Mouse (Mus musculus): ENCODE data around the gene Zbtb21. TPM values are rescaled to one million over a fixed set of nuclear protein-coding genes. Genes with fewer than 3 reads are reported as not detected.
"Not testable (repeated sequence)": the region's sequence is repeated elsewhere in the genome, so short reads cannot be mapped to it uniquely, and the experiment has no call there.

The Zbtb21 gene
- polyA plus RNA-seq, 1 experiment from 2014 or later: 13.2 TPM

- peak overlapping the region; percentile 84 for H3K4me3 ChIP-seq
- WGBS: 7% methylated on average over 35 of the region's 36 CpGs
- no peaks in the 10 kb centered on the region for H3K27me3 ChIP-seq
- H3K36me3 ChIP-seq: peaks cover 3% of the 10 kb centered on the region; the same call in 1 of the 2 replicates
- H3K4me2 ChIP-seq: peak overlapping the region; percentile 85
- H3K27ac ChIP-seq: peak overlapping the region; percentile 99
- ATAC-seq (ENCODE audit: insufficient number of reproducible peaks, low FRiP score, low TSS enrichment, low read depth): peak; percentile 20; the same call in 1 of the 2 replicates
- no peaks in the 10 kb centered on the region for H3K9me3 ChIP-seq
- H3K9ac ChIP-seq: peak overlapping the region; percentile 91
- H3K4me1 ChIP-seq: peaks cover 13% of the 10 kb centered on the region
These were observed 856 bp downstream of the Zbtb21 start for GRCm38 (mm10) chr16:97961381-97962150.

DNA sequence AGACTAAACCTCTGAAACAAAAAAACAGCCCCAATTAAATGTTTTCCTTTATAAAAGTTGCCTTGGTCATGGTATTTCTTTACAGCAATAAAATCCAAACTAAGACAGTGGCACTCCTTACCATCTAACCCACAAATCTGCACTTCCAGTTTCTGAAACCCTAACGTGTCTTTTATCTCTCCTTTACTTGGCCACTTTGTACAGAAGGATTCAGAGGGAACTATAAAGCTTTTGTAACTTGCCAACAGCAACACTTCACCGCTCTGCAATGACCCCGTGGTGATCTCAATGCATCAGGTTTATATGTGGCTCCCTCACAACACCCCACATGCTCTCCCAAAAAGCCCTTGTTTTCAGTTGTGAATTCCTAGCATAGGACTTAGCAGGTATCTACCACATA lies 2.1 kb downstream of the Zbtb21 start:
- H3K4me1 ChIP-seq: peaks cover 13% of the 10 kb centered on the region
- no peaks in the 10 kb centered on the region for H3K27me3 ChIP-seq
- H3K4me3 ChIP-seq: no peak overlapping the region
- no peak overlapping the region for H3K4me2 ChIP-seq
- peaks cover 15% of the 10 kb centered on the region for H3K36me3 ChIP-seq
- ATAC-seq (ENCODE audit: insufficient number of reproducible peaks, low FRiP score, low TSS enrichment, low read depth): no peak
- no peak overlapping the region for H3K9ac ChIP-seq
- no peak overlapping the region for H3K27ac ChIP-seq
- no peaks in the 10 kb centered on the region for H3K9me3 ChIP-seq
- 87% methylated on average over 3 of the region's 3 CpGs for WGBS

GRCm38 (mm10) chr16:97958401-97958973 lies 3.9 kb downstream of the Zbtb21 start:
- no peaks in the 10 kb centered on the region for H3K9me3 ChIP-seq
- H3K27me3 ChIP-seq: no peaks in the 10 kb centered on the region
- H3K9ac ChIP-seq: no peak overlapping the region
- H3K27ac ChIP-seq: no peak overlapping the region
- no peak overlapping the region for H3K4me3 ChIP-seq
- peaks cover 28% of the 10 kb centered on the region for H3K36me3 ChIP-seq
- ATAC-seq (ENCODE audit: insufficient number of reproducible peaks, low FRiP score, low TSS enrichment, low read depth): no peak
- peaks cover 13% of the 10 kb centered on the region for H3K4me1 ChIP-seq
- no peak overlapping the region for H3K4me2 ChIP-seq

DNA sequence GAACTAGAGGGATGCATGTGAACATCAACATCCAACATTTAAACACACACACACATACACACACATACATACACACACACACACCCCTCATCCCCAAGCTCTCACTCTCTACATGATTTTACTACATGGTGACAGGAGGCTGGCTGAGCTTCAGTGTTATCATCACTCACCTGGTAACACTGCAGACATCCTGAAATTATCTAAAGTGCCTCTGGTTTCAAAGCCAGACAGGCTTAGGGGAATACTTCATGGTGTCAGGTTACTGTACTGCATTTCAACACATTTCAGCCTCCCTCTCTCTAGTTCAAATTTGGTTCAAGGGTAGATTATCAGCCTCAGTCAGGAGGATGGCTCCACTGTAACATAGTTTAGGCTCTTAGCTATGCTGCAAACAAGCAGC lies 4.8 kb downstream of the Zbtb21 start:
- peaks cover 34% of the 10 kb centered on the region for H3K36me3 ChIP-seq
- no peaks in the 10 kb centered on the region for H3K9me3 ChIP-seq
- no peak overlapping the region for H3K9ac ChIP-seq
- no peak overlapping the region for H3K4me3 ChIP-seq
- peaks cover 11% of the 10 kb centered on the region for H3K4me1 ChIP-seq
- no peak for ATAC-seq (ENCODE audit: insufficient number of reproducible peaks, low FRiP score, low TSS enrichment, low read depth)
- H3K4me2 ChIP-seq: no peak overlapping the region
- no peak overlapping the region for H3K27ac ChIP-seq
- no peaks in the 10 kb centered on the region for H3K27me3 ChIP-seq

- Histone ChIP-seq H3K4me1 (peaks cover 6% of the 10 kb centered on the region; the same call in 1 of the 2 replicates), H3K4me2 (no peak overlapping the region), H3K36me3 (peaks cover 50% of the 10 kb centered on the region), H3K27me3 (no peaks in the 10 kb centered on the region), H3K4me3 (no peak overlapping the region), H3K9me3 (no peaks in the 10 kb centered on the region), H3K27ac (no peak overlapping the region), H3K9ac (no peak overlapping the region)
- WGBS: 72% methylated on average over 2 of the region's 2 CpGs
- ATAC-seq (ENCODE audit: insufficient number of reproducible peaks, low FRiP score, low TSS enrichment, low read depth): no peak
These were observed 6.4 kb downstream of the Zbtb21 start for GRCm38 (mm10) chr16:97956011-97956410.

GRCm38 (mm10) chr16:97953300-97953699 lies 9.1 kb downstream of the Zbtb21 start:
- no peaks in the 10 kb centered on the region for H3K27me3 ChIP-seq
- H3K9me3 ChIP-seq: no peaks in the 10 kb centered on the region
- no peak overlapping the region for H3K27ac ChIP-seq
- H3K36me3 ChIP-seq: peaks cover 72% of the 10 kb centered on the region
- no peak overlapping the region for H3K9ac ChIP-seq
- no peak for ATAC-seq (ENCODE audit: insufficient number of reproducible peaks, low FRiP score, low TSS enrichment, low read depth)
- WGBS: 88% methylated on average over 2 of the region's 2 CpGs
- no peak overlapping the region for H3K4me3 ChIP-seq
- H3K4me1 ChIP-seq: no peaks in the 10 kb centered on the region
- H3K4me2 ChIP-seq: no peak overlapping the region

GRCm38 (mm10) chr16:97952801-97953200 lies 9.6 kb downstream of the Zbtb21 start:
- H3K4me3 ChIP-seq: no peak overlapping the region
- 81% methylated on average over 9 of the region's 9 CpGs for WGBS
- ATAC-seq (ENCODE audit: insufficient number of reproducible peaks, low FRiP score, low TSS enrichment, low read depth): no peak
- peaks cover 74% of the 10 kb centered on the region for H3K36me3 ChIP-seq
- no peaks in the 10 kb centered on the region for H3K27me3 ChIP-seq
- no peaks in the 10 kb centered on the region for H3K9me3 ChIP-seq
- no peak overlapping the region for H3K4me2 ChIP-seq
- no peaks in the 10 kb centered on the region for H3K4me1 ChIP-seq
- H3K27ac ChIP-seq: no peak overlapping the region
- no peak overlapping the region for H3K9ac ChIP-seq

- 85% methylated on average over 4 of the region's 4 CpGs for WGBS
- peaks cover 74% of the 10 kb centered on the region for H3K36me3 ChIP-seq
- no peaks in the 10 kb centered on the region for H3K4me1 ChIP-seq
- H3K9me3 ChIP-seq: no peaks in the 10 kb centered on the region
- no peak for ATAC-seq (ENCODE audit: insufficient number of reproducible peaks, low FRiP score, low TSS enrichment, low read depth)
- H3K27ac ChIP-seq: no peak overlapping the region
- H3K9ac ChIP-seq: no peak overlapping the region
- H3K4me3 ChIP-seq: no peak overlapping the region
- H3K27me3 ChIP-seq: no peaks in the 10 kb centered on the region
- no peak overlapping the region for H3K4me2 ChIP-seq
These were observed 10.1 kb downstream of the Zbtb21 start for GRCm38 (mm10) chr16:97952371-97952770.

DNA sequence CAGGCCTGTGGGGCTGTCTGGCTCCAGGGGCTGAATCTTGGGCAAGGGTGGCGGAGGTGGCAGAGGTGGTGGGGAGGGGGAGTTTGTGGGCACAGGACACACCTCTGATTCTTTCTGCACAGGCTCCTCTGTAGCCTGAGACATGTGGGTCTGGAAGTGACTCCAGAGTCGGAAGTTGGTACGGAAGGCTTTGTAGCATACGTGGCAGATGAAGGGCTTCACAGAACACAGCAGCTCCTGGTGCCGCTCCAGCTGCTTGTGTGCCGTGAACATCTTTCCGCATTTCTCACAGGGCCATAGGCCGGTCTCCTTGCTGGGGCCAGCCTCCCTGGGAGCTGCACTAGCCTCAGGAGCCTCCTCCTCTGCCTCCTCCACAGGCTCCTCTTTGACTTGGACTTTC lies 12.4 kb downstream of the Zbtb21 start:
- no peak overlapping the region for H3K9ac ChIP-seq
- no peaks in the 10 kb centered on the region for H3K27me3 ChIP-seq
- no peak for ATAC-seq (ENCODE audit: insufficient number of reproducible peaks, low FRiP score, low TSS enrichment, low read depth)
- WGBS: 94% methylated on average over 8 of the region's 8 CpGs
- H3K4me1 ChIP-seq: no peaks in the 10 kb centered on the region
- H3K4me2 ChIP-seq: no peak overlapping the region
- no peak overlapping the region for H3K4me3 ChIP-seq
- no peak overlapping the region for H3K27ac ChIP-seq
- H3K36me3 ChIP-seq: peaks cover 61% of the 10 kb centered on the region
- H3K9me3 ChIP-seq: no peaks in the 10 kb centered on the region

DNA sequence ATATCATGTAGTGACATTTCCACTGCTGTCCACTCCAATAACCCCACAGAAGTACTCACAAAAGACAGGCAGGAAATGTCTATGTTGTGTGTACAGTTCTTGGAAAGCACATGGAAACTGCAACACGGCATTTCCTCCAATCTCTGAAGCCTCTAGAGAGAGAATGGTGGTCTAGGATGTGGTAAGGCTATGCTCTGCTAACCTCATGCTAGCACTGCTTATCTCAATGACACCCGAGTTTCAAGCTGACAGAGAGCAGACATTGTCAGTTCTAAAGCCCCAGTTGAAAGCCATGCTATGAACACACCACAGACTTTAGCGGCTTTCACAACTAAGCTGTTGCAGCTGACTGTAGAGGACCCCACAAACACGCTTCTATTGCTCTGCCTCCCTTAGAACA lies 13.6 kb downstream of the Zbtb21 start:
- H3K4me3 ChIP-seq: no peak overlapping the region
- H3K27ac ChIP-seq: no peak overlapping the region
- ATAC-seq (ENCODE audit: insufficient number of reproducible peaks, low FRiP score, low TSS enrichment, low read depth): no peak
- 84% methylated on average over 4 of the region's 4 CpGs for WGBS
- no peaks in the 10 kb centered on the region for H3K4me1 ChIP-seq
- no peak overlapping the region for H3K9ac ChIP-seq
- no peaks in the 10 kb centered on the region for H3K27me3 ChIP-seq
- H3K36me3 ChIP-seq: peaks cover 56% of the 10 kb centered on the region
- H3K9me3 ChIP-seq: no peaks in the 10 kb centered on the region
- no peak overlapping the region for H3K4me2 ChIP-seq

DNA sequence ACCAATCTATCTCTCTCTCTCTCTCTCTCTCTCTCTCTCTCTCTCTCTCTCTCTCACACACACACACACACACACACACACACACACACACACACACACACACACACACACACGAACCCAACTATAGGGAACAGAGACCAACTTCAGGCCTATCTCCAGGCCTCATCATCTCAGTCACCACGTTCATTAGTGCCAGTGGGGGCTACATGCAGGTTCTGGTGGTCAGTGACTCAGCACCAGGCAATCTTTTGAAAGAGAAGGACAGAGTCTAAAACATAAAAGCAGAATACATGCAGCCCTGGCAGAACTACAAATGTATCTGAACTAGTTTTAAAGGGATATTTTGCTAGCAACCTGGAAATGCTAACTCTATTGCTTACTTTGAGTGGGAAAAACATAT lies 15.4 kb downstream of the Zbtb21 start:
- not testable (repeated sequence) for H3K27ac ChIP-seq; H3K9me3 ChIP-seq; H3K4me2 ChIP-seq; H3K9ac ChIP-seq; H3K4me3 ChIP-seq; H3K27me3 ChIP-seq; H3K4me1 ChIP-seq; ATAC-seq (ENCODE audit: insufficient number of reproducible peaks, low FRiP score, low TSS enrichment, low read depth)
- WGBS: 81% methylated on average over 2 of the region's 2 CpGs
- peaks cover 44% of the 10 kb centered on the region for H3K36me3 ChIP-seq

DNA sequence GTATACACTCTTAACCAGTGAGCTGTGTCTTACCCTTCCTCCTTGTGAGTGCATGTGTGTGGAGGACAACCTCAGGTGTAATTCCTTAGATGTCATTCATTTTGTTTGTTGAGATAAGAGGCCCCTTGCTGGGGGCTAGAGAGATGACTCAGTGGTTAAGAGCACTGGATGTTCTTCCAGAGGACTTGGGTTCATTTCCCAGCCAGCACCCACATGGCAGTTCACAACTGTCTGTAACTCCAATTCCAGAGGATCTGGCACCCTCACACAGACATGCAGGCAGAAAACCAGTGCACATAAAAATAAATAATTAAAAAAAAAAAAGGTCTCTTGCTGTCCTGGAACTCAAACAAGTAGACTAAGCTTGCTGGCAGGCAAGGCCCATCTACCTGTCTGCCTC lies 20.6 kb downstream of the Zbtb21 start:
- Histone ChIP-seq H3K4me3 (no peak overlapping the region), H3K9me3 (no peaks in the 10 kb centered on the region), H3K27ac (no peak overlapping the region), H3K36me3 (peaks cover 13% of the 10 kb centered on the region; the same call in 1 of the 2 replicates), H3K4me1 (no peaks in the 10 kb centered on the region), H3K27me3 (no peaks in the 10 kb centered on the region), H3K4me2 (no peak overlapping the region), H3K9ac (no peak overlapping the region)
- ATAC-seq (ENCODE audit: insufficient number of reproducible peaks, low FRiP score, low TSS enrichment, low read depth): no peak

Data from limb, embryonic 15.5 days (tissue).